Mouse (Mus musculus) C2C12 (cell line): ENCODE data around the gene Hist1h4f. TPM values are rescaled to one million over a fixed set of nuclear protein-coding genes. Genes with fewer than 3 reads are reported as not detected.
A peak's percentile ranks its signal among the peaks of the same experiment; 100 is the strongest.
"Not testable (repeated sequence)": the region's sequence is repeated elsewhere in the genome, so short reads cannot be mapped to it uniquely, and the experiment has no call there.

ENCODE experiments used
- H3K27me3 ChIP-seq: one replicate; pipeline ENCODE4 v1.6.1; 2011; ENCODE audit not compliant: control insufficient read depth, insufficient read depth, insufficient read length
- H3K36me3 ChIP-seq: one replicate; pipeline ENCODE4 v1.6.1; 2011; ENCODE audit not compliant: control insufficient read depth, insufficient read depth
- H3K4me3 ChIP-seq: one replicate; pipeline ENCODE4 v1.5.1; 2011; ENCODE audit warnings: mild to moderate bottlenecking, control low read depth; ENCODE audit not compliant: poor library complexity, insufficient read depth, severe bottlenecking
- H3K79me2 ChIP-seq: one replicate; pipeline ENCODE4 v1.6.1; 2011; ENCODE audit not compliant: control insufficient read depth, insufficient read depth
- H3K79me3 ChIP-seq: one replicate; pipeline ENCODE4 v1.6.1; 2011; ENCODE audit warnings: low read depth, control low read depth
- H3ac ChIP-seq: one replicate; pipeline ENCODE3; 2011; ENCODE audit warnings: low read depth; ENCODE audit not compliant: control insufficient read depth, insufficient read length
- CEBPB ChIP-seq: IDR thresholded peaks from one replicate; pipeline ENCODE4 v1.6.1; 2011; ENCODE audit warnings: low read depth, mild to moderate bottlenecking, control low read depth, moderate library complexity
- CTCF ChIP-seq: IDR thresholded peaks from one replicate; pipeline ENCODE4 v1.5.1; 2011; ENCODE audit not compliant: control insufficient read depth, insufficient read depth, insufficient read length
- FOSL1 ChIP-seq: IDR thresholded peaks from one replicate; pipeline ENCODE4 v1.8.0; 2011; ENCODE audit warnings: mild to moderate bottlenecking, low read length; ENCODE audit not compliant: poor library complexity, insufficient read depth, severe bottlenecking
- MAX ChIP-seq: IDR thresholded peaks from one replicate; pipeline ENCODE4 v1.6.1; 2011; ENCODE audit warnings: mild to moderate bottlenecking, control low read depth
- MYOD1 ChIP-seq: IDR thresholded peaks from one replicate; pipeline ENCODE4 v1.6.1; 2011; ENCODE audit warnings: low read depth; ENCODE audit not compliant: control insufficient read depth, insufficient read length
- MYOG ChIP-seq: IDR thresholded peaks from one replicate; pipeline ENCODE4 v1.6.1; 2011; ENCODE audit not compliant: control insufficient read depth, insufficient read length; ENCODE audit errors: extremely low read depth
- USF1 ChIP-seq: IDR thresholded peaks from one replicate; pipeline ENCODE4 v1.6.1; 2011; ENCODE audit warnings: low read depth, mild to moderate bottlenecking, control low read depth, moderate library complexity
- polyA plus RNA-seq: library from polyadenylated mRNA; unstranded; fragments of >200 nt; fragmentation: generic; extraction: Trizol; gene quantifications from one replicate; pipeline ENCODE4 v1.2.1, GENCODE M21; 2012; ENCODE audit warnings: missing spikeins

Gene Hist1h4f
- polyA plus RNA-seq, 1 experiment = 7.4 TPM

GRCm38 (mm10) chr13:23572218-23573033 lies 21.0 kb upstream of the Hist1h4f start:
- peak overlapping the region; percentile 27 for H3K4me3 ChIP-seq
- H3K36me3 ChIP-seq = no peaks in the 10 kb centered on the region
- H3K79me3 ChIP-seq = no peaks in the 10 kb centered on the region
- H3K27me3 ChIP-seq = no peaks in the 10 kb centered on the region
- H3ac ChIP-seq = peak overlapping the region; percentile 45
- no peaks in the 10 kb centered on the region for H3K79me2 ChIP-seq
- TF ChIP-seq USF1 (no peak), MAX (no peak), MYOD1 (no peak), CEBPB (no peak), MYOG (no peak), CTCF (no peak), FOSL1 (no peak)

DNA sequence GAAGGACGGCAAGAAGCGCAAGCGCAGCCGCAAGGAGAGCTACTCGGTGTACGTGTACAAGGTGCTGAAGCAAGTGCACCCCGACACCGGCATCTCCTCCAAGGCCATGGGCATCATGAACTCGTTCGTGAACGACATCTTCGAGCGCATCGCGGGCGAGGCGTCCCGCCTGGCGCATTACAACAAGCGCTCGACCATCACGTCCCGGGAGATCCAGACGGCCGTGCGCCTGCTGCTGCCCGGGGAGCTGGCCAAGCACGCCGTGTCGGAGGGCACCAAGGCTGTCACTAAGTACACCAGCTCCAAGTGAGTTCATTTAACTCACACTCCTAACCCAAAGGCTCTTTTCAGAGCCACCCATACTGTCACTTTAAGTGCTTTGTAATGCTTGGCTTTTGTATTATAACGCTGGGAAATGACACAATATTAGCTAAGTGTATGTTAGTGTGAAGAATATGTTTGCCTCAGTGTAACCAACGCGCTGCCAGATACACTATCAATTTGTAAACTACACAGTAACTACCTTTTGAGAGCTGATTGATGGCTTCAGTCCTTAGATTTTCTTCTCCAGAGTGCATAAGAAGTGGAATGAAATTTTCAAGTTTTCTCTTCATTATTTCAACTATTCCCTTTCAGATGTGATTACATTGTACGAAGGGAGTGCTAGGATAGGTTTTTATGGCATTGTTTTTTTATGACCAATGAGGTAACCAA lies 20.2 kb upstream of the Hist1h4f start:
- H3K79me3 ChIP-seq, H3K27me3 ChIP-seq, H3K79me2 ChIP-seq, H3K36me3 ChIP-seq: not testable (repeated sequence)
- peak overlapping the region; percentile 27 for H3K4me3 ChIP-seq
- peak overlapping the region; percentile 4 for H3ac ChIP-seq

GRCm38 (mm10) chr13:23571022-23571503 lies 19.6 kb upstream of the Hist1h4f start, which contains the start of the genes Hist1h2ae and Hist1h2bg:
Gene Hist1h2ae (minus strand): TSS chr13:23571220.
Gene Hist1h2bg (plus strand): TSS chr13:23571396.
- H3K27me3 ChIP-seq = no peaks in the 10 kb centered on the region
- H3K4me3 ChIP-seq = peak within 1 kb of the TSS; percentile 27
- peak within 1 kb of the TSS; percentile 40 for H3ac ChIP-seq
- TF ChIP-seq CEBPB = peak; percentile 64
- TF ChIP-seq CTCF = no peak
- no peaks in the 10 kb centered on the region for H3K79me2 ChIP-seq
- no peaks in the 10 kb centered on the region for H3K36me3 ChIP-seq
- no peaks in the 10 kb centered on the region for H3K79me3 ChIP-seq

DNA sequence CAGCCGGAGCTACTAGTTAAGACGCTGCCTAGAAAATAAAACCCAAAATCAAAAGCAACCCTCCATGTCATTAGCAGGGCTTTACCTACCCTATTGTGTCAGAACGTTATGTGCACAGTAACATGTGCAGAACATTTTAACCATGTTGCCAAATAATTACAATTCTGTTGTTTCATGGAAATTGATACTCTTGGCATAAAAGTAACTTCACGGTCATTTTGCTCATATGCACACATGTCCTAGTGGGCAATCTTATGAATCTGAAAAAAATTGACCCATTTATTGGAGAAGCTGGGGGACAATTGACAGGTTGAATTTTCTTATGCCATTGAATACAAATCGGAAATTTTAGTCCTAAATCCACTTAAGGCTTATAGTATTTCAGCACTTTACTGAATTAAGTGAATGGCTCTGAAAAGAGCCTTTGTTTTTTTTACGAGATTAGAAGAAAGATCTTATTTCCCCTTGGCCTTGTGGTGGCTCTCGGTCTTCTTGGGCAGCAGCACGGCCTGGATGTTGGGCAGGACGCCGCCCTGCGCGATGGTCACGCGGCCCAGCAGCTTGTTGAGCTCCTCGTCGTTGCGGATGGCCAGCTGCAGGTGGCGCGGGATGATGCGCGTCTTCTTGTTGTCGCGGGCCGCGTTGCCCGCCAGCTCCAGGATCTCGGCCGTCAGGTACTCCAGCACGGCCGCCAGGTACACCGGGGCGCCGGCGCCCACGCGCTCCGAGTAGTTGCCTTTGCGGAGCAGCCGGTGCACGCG lies 19.0 kb upstream of the Hist1h4f start:
- not testable (repeated sequence) for H3K4me3 ChIP-seq, H3K79me2 ChIP-seq, H3K27me3 ChIP-seq, H3K79me3 ChIP-seq, H3K36me3 ChIP-seq
- peak overlapping the region; percentile 40 for H3ac ChIP-seq

DNA sequence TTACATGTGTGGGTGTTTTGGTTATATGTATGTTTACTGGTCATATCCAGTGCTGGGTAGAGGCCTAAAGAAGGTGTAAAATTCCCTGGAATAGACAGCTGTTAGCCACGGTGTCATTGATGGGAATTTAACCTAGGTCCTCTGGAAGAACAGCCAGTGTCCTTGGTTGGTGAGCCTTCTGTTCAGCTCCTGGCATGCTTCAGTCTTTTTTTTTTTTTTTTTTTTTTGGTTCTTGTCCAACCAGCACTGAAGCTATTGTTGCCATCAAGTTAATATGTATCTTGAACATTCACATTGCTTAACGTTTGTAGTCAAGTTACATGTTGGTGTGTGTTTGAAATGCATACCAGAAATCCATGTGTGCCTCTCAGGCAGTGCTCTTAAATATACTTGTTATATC lies 13.0 kb upstream of the Hist1h4f start:
- Histone ChIP-seq H3ac (no peak overlapping the region), H3K36me3 (no peaks in the 10 kb centered on the region), H3K79me2 (no peaks in the 10 kb centered on the region), H3K79me3 (no peaks in the 10 kb centered on the region), H3K4me3 (no peak overlapping the region), H3K27me3 (no peaks in the 10 kb centered on the region)
- TF ChIP-seq CEBPB (no peak), MYOD1 (no peak), USF1 (no peak), MYOG (no peak)
